Mouse (Mus musculus) lung, postnatal 0 days (tissue): ENCODE data around the gene Gimap7.

Source experiments
- CTCF ChIP-seq: IDR thresholded peaks from 2 replicates; pipeline ENCODE4 v1.5.1; 2016; ENCODE audit warnings: antibody characterized with exemption, mild to moderate bottlenecking
- EP300 ChIP-seq: IDR thresholded peaks from 2 replicates; pipeline ENCODE4 v1.6.1; 2016; ENCODE audit warnings: antibody characterized with exemption, mild to moderate bottlenecking, control low read depth

DNA sequence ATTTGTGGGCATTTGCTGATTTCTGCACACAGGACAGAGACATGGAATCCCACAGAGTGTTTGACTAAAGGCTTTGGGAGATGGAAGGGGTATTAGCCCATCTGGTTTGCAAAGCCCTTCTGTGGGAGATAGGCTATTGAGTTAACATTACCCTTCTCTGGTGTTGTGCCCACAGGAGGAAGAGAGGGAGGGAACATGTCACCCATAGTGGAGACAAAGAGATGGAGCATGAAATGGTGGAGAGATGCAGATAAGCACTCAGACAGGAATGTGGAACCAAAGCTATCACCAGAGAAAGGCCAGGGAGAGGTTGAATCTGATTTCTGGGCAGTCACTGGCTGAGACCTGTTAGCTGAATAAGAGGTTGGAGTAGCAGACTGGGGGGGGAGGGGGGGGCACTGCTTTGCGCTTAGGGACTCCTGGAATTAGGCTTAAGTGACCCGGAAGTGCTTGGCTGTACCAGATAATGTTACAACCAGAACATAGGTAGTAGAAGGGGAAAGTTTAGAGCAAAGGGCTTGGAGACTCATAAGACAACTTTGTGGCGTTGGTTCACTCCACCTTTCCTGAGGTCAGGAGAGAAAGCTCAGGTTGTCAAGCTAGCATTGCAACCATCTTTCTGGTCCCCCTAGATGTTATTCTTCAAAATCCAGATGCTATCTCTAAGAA lies 22.2 kb downstream of the Gimap7 start:
- no peak for TF ChIP-seq CTCF
- TF ChIP-seq EP300 = no peak
